Mouse (Mus musculus) liver, adult 2 months (tissue): ENCODE results near the gene Aim2. TPM values are rescaled to one million over a fixed set of nuclear protein-coding genes. Genes with fewer than 3 reads are reported as not detected.

Source experiments
- DNase-seq: peaks from one replicate; pipeline ENCODE4 v3.0.0-alpha.2; 2011; ENCODE audit warnings: low read depth, low spot score; ENCODE audit errors: extremely low read depth
- H3K27ac ChIP-seq: fragments of 200-500 bp; replicated peaks from 2 replicates; pipeline ENCODE4 v1.5.1; 2012; ENCODE audit warnings: low read depth, mild to moderate bottlenecking, control low read depth, inconsistent platforms, low read length; ENCODE audit not compliant: insufficient read depth
- H3K27me3 ChIP-seq: fragments of 200-500 bp; 2 replicates; pipeline ENCODE4 v1.6.1; 2012; ENCODE audit warnings: mild to moderate bottlenecking, moderate library complexity, low read length, inconsistent platforms; ENCODE audit not compliant: control insufficient read depth, insufficient read depth
- H3K36me3 ChIP-seq: fragments of 200-500 bp; 2 replicates; pipeline ENCODE4 v1.6.1; 2012; ENCODE audit warnings: low read length, inconsistent platforms; ENCODE audit not compliant: control insufficient read depth, insufficient read depth
- H3K4me1 ChIP-seq: fragments of 200-500 bp; 2 replicates; pipeline ENCODE4 v1.6.1; 2011; ENCODE audit warnings: low read length; ENCODE audit not compliant: control insufficient read depth, insufficient read depth
- H3K4me3 ChIP-seq: fragments of 200-500 bp; 2 replicates; pipeline ENCODE4 v1.5.1; 2011; ENCODE audit warnings: low read depth, mild to moderate bottlenecking, control low read depth, low read length, moderate library complexity; ENCODE audit not compliant: insufficient read depth
- H3K79me2 ChIP-seq: fragments of 200-500 bp; 2 replicates; pipeline ENCODE4 v1.6.1; 2012; ENCODE audit warnings: inconsistent platforms, mild to moderate bottlenecking, low read length, moderate library complexity; ENCODE audit not compliant: control insufficient read depth, insufficient read depth
- H3K9ac ChIP-seq: fragments of 200-500 bp; 2 replicates; pipeline ENCODE4 v1.6.1; 2012; ENCODE audit warnings: low read depth, mild to moderate bottlenecking, control low read depth, inconsistent platforms, low read length
- CTCF ChIP-seq: fragments of 200-500 bp; IDR thresholded peaks from 2 replicates; pipeline ENCODE4 v1.5.1; 2011; ENCODE audit warnings: low read depth, low read length, control low read depth
- POLR2A ChIP-seq: fragments of 200-500 bp; IDR thresholded peaks from 2 replicates; pipeline ENCODE4 v1.6.1; 2011; ENCODE audit warnings: low read length, control low read depth; ENCODE audit not compliant: insufficient read depth; ENCODE audit errors: extremely low read depth
- WGBS: fragments of 180-500 bp; shearing (Covaris S2); methylation state at CpG from one replicate; pipeline ENCODE4 v1.1.7; 2018; 5-methylcytosine and 5-hydroxymethylcytosine counted together
- polyA plus RNA-seq: library from polyadenylated mRNA; depleted of rRNA; stranded (reverse); fragments of >200 nt; gene quantifications from 2 replicates; pipeline ENCODE4 v1.2.3, GENCODE M21; 2012
- total RNA-seq: library from RNA; depleted of rRNA; stranded (reverse); fragments of >200 nt; gene quantifications from 2 replicates; pipeline ENCODE4 v1.2.3, GENCODE M21; 2014

Aim2 gene
- total and polyA plus RNA-seq, 2 experiments = 0.44 to 3.0 TPM

GRCm38 (mm10) chr1:173389431-173389830 is 38.8 kb downstream of the Aim2 start:
- DNase-seq = no peak
- WGBS = 25% methylated on average over 3 of the region's 3 CpGs
- H3K4me1 ChIP-seq = no peaks in the 10 kb centered on the region

DNA sequence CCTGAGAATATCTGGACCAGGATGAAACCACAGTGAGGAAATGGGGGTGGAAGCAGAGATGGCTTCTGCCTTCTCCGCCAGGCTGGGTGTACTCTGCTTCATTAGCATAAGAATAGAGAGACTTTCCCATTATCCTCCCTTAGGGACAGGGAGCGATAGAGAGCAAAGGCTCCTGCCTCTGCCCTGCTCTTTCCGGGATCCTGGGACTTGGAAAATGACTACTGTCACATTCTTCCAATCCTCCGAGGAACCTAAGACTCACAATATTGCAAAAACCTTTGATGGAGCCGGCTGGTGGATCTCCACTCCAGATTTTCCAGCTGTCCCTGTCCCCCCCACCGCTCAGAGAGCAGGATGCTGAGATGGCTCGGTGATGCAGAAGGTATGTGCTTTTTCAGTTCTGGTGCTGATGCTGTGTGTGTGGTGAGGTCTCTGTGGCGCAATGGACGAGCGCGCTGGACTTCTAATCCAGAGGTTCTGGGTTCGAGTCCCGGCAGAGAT is 39.3 kb downstream of the Aim2 start:
- WGBS = 14% methylated on average over 13 of the region's 13 CpGs
- Histone ChIP-seq H3K9ac (no peak overlapping the region), H3K4me3 (no peak overlapping the region), H3K27me3 (peaks cover 3% of the 10 kb centered on the region; the same call in 1 of the 2 replicates), H3K27ac (no peak overlapping the region), H3K36me3 (no peaks in the 10 kb centered on the region), H3K4me1 (no peaks in the 10 kb centered on the region), H3K79me2 (no peaks in the 10 kb centered on the region)
- no peak for DNase-seq
- TF ChIP-seq CTCF (no peak), POLR2A (no peak)

More at GRCm38 (mm10) chr1:173389431-173389830, 38.8 kb downstream of the Aim2 start:
- TF ChIP-seq POLR2A (no peak), CTCF (no peak)
- no peaks in the 10 kb centered on the region for H3K79me2 ChIP-seq
- H3K4me3 ChIP-seq = no peak overlapping the region
- H3K27me3 ChIP-seq = peaks cover 3% of the 10 kb centered on the region; the same call in 1 of the 2 replicates
- H3K9ac ChIP-seq = no peak overlapping the region
- H3K27ac ChIP-seq = no peak overlapping the region
- no peaks in the 10 kb centered on the region for H3K36me3 ChIP-seq

DNA sequence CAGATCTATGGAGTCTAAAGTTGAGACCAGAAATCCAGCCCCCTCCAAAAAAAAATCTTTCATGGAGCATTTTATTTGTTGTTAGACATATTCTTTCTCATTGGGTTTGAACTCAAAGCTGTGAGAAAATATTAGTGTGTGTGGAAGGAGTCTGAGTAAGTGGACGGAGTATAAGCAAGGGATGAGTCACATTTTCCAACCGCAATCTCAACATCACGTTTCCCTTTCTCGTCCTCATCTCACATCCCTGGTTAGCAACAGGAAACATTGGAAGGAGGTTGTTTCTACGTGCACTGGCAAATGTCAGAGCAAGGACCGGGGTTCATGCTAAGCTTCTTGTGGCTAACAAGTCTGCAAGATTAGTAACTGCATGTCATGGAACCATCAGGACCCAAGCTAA is 41.1 kb downstream of the Aim2 start:
- WGBS = 68% methylated on average over 6 of the region's 6 CpGs
- no peaks in the 10 kb centered on the region for H3K36me3 ChIP-seq
- H3K4me1 ChIP-seq = no peaks in the 10 kb centered on the region
- no peak overlapping the region for H3K9ac ChIP-seq
- H3K27ac ChIP-seq = no peak overlapping the region
- peaks cover 3% of the 10 kb centered on the region; the same call in 1 of the 2 replicates for H3K27me3 ChIP-seq
- TF ChIP-seq POLR2A (no peak), CTCF (no peak)
- no peak for DNase-seq
- H3K4me3 ChIP-seq = no peak overlapping the region
- H3K79me2 ChIP-seq = no peaks in the 10 kb centered on the region

GRCm38 (mm10) chr1:173398323-173398970 is 47.8 kb downstream of the Aim2 start:
- WGBS = 20% methylated on average over 3 of the region's 3 CpGs
- Histone ChIP-seq H3K9ac (no peak overlapping the region), H3K4me1 (no peaks in the 10 kb centered on the region), H3K27me3 (no peaks in the 10 kb centered on the region), H3K36me3 (no peaks in the 10 kb centered on the region), H3K27ac (no peak overlapping the region), H3K4me3 (no peak overlapping the region), H3K79me2 (no peaks in the 10 kb centered on the region)
- TF ChIP-seq POLR2A (no peak), CTCF (peak; percentile 44; the same call in 1 of the 2 replicates)
- DNase-seq = peak; percentile 39

DNA sequence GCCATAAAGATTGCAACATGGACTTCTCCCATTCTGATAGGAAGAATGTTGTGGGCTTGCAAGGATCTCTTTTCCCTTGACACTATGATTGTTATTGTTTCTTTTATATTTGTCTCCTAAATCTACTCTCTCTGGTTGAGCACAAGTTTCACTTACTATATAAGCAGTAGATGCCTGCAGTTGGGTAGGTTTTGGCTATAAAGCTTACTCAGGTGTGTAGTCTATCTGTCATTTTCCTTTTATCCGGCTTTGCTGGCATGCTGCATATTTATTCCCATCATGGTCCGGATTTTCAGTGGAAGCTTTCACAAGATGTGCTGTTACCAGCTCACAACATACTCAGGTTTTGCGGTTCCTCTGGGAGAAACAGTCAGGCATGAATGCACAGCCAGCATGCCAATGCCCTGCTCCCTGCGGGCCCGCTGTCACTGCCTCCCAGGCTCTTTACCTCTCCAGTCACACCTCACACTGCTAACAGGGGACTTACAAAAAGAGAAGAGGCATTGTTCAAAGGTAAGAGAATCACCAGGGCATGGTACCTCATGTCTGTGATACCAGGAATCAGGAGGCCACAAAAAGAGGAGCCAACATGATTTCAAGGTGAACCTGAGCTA is 54.1 kb downstream of the Aim2 start:
- TF ChIP-seq CTCF (no peak), POLR2A (no peak)
- H3K9ac ChIP-seq = no peak overlapping the region
- H3K27me3 ChIP-seq = no peaks in the 10 kb centered on the region
- H3K27ac ChIP-seq = no peak overlapping the region
- no peaks in the 10 kb centered on the region for H3K4me1 ChIP-seq
- 95% methylated on average over 5 of the region's 5 CpGs for WGBS
- DNase-seq = no peak
- no peaks in the 10 kb centered on the region for H3K36me3 ChIP-seq
- no peak overlapping the region for H3K4me3 ChIP-seq
- H3K79me2 ChIP-seq = no peaks in the 10 kb centered on the region

DNA sequence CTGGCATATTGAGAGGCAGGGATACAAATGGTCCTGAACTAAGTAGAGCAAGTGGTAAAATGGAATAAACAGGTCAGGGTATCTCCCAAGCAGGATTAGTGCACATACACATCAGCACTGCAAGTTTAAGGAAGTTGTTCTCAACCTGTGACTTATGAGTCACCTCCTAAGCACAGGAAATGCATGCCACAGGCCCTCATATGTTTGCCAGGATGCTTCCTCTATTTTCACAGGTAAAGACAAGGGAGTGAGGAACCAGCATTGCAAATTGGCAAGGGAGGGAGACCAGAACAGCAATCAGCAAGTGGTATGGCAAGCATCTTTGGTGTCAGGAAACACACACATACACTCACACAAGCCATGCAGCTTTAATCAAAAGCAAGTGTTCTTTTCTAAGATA is 58.4 kb downstream of the Aim2 start:
- TF ChIP-seq POLR2A (no peak), CTCF (no peak)
- Histone ChIP-seq H3K27me3 (no peaks in the 10 kb centered on the region), H3K36me3 (no peaks in the 10 kb centered on the region), H3K4me1 (no peaks in the 10 kb centered on the region), H3K9ac (no peak overlapping the region), H3K4me3 (no peak overlapping the region), H3K79me2 (no peaks in the 10 kb centered on the region), H3K27ac (no peak overlapping the region)
- no peak for DNase-seq
